Mouse (Mus musculus): ENCODE results near the gene Cd33. TPM values are rescaled to one million over a fixed set of nuclear protein-coding genes. Genes with fewer than 3 reads are reported as not detected.

Cd33 gene
- polyA plus RNA-seq (2017; shearing (Covaris generic)), result not detected

DNA sequence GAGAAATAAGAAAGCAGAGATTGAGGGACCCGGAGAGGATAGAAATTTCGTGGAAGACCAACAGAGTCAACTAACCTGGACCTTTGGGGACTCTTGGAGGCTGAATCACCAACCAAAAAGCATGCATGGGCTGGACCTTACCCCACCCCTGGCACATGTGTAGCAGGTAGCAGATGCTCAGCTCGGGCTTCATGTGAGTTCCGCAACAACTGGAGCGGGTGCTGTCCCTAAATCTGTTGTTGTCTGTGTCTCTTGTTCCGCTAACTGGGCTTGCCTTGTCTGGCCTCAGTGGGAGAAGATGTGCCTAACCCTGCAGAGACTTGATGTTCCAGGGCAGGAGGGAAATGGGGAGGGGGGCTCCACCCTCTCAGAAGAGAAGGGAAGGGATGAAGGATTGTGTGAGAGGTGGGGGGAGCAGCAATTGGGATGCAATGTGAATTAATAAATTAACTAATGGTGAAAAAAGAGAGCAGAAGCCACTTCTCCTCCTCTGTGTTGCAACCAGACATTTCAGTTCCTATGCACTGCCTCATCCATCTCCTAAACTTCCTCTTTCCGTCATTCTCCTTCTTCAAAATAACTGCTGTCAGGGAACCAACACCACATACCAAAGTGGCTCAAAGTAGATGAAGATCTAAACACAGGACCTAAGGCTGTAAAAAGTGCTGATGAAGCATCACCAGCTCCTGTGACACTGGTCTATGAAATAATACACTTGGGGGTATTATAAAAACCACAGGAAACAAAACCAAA, at the start of gene Cd33:
Cd33 (minus strand) TSS at position 204 of the 753 bp plus-strand sequence.
- no peak for ATAC-seq

DNA sequence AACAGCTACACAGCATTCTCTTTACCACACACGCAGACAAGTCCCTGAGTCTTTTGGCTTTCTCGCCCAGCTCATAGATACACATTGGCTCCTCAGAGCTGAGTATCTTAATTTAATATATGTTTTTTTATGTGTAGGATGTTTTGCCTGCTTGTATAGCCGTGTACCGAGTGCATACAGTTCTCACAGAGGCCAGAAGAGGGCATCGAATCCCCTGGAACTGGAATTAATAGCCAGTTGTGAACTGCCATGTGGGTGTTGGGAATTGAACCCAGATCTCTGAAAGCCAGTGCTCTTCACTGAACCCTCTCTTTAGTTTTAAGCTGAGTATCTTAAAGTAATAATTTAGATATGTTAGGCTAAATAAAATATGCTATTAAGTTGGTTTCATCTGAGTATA, 40.6 kb upstream of the Cd33 start:
- no peak for ATAC-seq

DNA sequence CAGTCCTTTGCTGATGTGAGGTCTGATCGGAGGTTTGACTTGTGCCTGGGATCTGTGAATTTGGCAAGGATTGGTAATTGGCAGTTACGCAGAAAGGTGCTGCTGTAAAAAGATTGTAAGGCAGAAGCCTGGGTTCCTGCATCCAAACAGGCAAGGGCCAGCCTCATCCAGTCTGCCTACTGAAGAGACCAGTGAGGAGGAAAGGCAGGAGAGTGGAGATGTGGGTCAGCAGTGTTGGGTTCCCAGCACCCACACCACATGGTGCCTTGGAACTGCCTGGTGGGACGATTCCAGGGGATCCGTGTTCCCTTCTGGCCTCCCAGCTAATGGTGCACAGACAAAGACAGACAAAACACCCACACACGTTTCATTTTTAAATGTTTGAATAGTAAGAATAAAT, 36.3 kb upstream of the Cd33 start:
- ATAC-seq, result no peak

DNA sequence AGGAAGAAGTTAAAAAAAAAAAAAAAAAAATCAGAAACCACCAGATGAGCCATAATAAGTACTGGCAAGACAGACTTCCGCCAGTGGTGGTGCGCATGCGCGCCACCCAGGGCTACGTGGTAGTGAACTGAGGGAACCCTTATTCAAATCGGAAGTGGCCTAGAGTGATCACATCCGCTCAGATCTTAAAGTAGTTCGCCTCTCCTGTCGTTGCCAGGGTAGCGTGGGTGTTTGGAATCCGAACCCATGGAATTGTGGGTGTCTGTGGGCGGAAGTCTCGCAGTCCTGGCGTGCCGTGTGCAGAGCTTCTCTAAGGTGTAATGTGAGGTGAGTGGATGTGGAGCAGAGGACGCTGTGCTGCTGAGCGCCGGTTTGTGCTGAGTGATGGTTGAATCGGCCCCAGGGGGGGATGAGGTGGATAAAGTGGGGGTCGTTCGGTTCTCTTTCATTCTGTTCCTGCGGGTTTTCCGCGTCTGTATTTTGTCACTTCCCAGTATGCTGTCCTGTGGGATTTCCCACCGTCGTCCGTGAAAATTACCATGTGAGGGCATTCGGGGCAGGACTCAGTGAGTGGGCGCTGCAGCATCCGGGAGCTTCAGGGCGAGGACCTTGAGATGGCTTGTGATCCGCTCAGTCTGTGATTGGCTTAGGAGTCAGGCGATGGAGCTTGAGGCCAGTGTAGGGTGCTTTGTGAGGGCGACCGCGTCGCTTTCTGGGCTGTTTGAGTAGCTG, 35.4 kb upstream of the Cd33 start, which contains the start of gene Zfp719:
Zfp719 (plus strand) TSS at position 171 of the 732 bp plus-strand sequence.
- ATAC-seq, result peak; percentile 97

DNA sequence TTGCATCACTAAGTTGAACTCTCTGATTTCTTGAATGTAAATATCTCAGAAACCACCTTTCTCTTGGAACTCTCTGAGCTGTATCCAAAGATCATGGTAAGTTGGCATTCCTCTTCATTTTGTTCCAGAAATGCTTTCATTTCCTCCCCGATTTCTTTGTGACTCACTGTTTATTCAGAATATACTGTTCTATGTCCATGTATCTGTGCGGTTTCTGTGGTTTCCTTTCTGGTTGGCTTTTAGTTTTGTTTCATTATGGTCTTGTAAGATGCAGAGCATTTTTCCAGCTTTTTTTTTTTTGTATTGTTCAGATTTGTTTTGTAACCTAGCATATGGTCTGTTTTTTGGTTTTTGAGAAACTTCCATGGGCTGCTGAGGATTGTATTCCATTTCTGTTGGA, 27.0 kb upstream of the Cd33 start:
- ATAC-seq, result no peak

DNA sequence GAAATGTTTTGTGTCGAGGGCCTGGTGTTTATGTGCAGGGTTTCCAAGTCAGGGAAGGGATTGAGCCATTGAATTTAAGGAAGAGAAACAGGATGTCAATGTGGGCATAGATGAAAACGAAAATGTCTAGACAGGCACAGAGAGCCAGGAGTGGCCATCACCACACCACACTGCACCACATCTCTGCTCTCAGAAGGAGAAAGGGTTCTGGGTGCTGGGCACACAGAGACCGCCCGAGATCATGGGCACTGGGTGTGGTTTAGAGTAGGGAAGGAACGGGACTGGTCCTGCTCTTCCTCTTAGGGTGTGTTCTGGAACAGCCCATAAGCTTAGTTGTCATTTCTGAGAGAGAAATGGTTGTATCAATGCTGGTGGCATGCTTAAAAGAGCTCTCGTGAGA, 19.1 kb upstream of the Cd33 start:
- no peak for ATAC-seq

DNA sequence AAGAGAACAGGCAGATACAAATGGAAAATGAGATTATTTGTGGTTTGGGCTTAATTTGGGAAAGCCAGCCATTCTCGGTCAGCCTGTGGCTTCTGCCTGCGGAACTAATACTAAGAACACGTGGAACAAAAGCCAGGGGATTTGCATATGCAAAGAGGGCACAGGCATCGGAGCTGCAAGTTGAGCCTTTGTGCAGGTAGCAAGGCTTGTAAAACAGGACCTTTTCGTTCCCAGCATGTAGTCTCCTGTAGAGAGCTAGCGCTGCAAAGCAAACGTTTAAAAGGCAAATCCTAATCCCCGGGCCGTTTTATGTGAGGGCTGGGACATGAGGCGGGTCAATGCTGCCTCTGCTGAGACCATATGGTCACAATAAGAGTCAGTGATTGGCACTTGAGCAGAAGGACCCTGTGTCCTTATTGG, 18.4 kb upstream of the Cd33 start:
- peak; percentile 16 for ATAC-seq

DNA sequence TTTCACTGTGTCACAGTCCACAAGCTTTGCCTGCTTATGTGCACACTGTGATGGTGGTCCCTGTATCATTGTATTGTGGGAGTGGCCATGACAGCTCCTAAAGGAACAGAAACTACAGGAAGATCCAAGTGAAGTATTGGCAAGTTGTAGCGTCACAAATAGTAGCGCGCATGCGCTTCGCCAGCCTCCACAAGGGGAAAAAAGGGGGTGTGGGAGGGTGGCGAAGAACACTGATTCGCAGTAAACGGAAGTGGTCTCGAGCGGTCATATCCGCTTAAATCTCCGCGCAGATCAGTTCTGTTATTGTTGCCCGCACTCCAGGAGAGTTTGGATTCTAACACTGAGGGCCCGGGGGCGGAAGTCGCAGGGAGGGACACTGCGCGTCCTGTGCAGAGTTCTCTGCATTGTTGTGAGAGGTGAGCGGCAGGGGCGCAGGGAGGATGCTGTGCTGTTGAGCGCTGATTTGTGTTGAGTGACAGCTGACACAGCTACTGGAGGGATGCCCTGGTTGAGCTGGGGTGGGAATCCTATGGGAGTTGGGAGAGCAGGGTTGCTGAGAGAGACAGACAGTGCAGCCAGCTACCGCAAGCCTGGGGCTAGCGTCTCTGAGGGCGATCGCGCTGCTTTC, 17.9 kb upstream of the Cd33 start, which contains the start of gene Zfp658:
Zfp658 (plus strand) TSS at position 251 of the 628 bp plus-strand sequence.
- peak; percentile 96 for ATAC-seq

DNA sequence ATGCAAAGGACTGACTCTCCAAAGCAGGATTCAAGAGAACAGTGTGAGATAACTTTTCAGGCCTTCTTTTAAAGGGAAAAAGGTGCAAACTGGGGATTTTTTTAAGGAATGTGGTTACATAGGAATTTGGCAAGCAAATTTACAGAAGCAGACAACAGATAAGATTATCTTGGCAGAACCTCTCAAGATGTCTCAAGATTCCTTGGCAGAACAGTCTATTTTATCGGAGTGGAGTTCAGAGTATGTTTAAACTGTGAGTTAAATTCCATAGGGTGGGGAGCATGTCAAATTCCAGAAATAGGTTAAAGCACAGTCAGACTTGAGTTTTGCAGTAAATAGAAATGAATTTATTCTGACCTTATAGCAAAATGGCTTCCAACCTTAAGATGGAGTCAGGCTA, 12.7 kb upstream of the Cd33 start:
- ATAC-seq, result no peak

DNA sequence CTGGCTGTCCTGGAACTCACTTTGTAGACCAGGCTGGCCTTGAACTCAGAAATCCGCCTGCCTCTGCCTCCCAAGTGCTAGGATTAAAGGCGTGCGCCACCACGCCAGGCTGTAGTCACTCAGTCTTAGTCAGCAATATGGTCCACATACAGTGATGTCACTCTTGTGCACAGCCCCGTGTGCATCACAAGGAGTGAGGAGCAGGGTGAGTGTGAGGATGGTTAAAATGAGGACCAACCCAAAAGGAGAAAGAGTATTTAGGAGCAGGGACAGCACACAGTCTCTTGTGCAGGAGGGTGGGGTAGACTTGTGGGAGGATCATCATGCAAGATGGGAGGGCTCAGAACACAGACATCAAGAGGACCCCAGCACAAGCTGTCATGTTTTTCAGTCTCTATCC, 11.1 kb upstream of the Cd33 start:
- ATAC-seq, result no peak

DNA sequence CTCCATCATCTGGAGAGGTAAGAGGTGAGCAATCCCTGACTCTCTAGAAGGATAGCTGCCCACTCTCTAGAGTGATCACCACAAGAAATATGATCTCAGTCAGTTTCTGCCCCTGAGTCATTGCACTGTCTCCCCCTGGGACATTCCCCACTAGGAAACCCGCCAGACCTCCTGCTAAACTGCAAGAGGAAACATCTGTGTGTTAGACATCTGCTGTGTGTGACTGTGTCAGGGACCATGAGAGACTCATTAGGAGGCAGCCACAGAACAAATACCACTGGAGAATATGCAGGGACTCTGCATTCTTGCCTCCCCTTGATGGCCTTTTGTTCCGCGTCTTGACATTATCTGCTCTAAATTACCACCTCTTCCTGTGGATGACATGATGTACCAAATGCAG, 10.3 kb upstream of the Cd33 start:
- ATAC-seq, result no peak

DNA sequence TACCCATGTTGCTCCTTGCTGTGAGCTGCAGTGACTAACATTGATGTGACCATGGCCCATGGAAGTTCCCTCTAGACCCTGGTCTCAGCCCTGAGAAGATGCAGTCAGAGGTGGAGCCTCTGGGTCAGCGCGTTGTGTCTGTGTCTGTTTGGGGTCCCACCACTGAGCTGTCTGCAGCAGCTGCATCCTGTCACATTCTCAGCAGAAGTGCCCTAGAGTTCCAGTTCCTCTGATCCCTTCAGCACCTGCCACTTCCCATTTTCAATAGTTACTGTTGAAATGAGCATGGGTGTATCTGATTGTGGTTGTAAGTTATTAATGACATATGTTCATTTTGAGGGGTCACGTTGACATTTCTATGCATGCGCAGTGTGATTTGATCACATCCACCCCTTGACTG, 8.9 kb upstream of the Cd33 start:
- ATAC-seq, result no peak

DNA sequence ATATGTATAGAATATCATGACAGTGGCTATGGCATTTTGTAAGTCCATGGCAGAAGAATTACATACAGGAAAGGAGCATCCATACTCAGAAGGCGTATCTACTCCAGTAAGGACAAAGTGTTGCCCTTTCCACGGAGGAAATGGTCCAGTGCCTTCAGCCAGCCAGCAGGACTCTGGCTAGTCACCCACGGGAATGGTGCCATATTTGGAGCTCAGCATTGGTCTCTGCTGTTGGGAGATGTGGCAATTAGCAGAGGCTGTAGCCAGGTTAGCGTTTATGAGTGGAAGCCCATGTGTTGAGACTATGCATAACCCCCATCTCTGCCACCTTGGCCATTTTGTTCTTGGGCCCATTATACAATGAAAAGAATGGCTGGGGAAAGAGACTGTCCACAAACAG, 4.0 kb upstream of the Cd33 start:
- no peak for ATAC-seq

DNA sequence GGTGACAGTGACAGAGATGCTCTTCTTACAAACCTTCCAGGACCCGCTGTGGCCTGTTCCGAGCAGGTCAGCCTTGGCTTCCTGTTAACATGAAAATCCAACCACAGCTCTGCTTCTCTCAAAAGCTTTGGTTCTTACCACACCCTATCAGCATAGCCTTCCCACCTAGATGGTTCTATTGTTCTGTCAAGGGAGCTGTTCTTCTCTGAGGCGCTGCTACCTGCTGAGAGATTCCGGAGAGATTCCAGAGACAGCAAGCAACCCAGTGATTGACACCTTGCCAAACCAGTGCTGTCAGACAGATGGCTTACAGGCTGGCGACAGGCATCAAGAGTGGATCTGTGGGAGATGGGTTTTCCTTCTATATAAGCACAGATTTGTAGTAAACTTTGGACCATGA, 3.4 kb upstream of the Cd33 start:
- ATAC-seq, result no peak

DNA sequence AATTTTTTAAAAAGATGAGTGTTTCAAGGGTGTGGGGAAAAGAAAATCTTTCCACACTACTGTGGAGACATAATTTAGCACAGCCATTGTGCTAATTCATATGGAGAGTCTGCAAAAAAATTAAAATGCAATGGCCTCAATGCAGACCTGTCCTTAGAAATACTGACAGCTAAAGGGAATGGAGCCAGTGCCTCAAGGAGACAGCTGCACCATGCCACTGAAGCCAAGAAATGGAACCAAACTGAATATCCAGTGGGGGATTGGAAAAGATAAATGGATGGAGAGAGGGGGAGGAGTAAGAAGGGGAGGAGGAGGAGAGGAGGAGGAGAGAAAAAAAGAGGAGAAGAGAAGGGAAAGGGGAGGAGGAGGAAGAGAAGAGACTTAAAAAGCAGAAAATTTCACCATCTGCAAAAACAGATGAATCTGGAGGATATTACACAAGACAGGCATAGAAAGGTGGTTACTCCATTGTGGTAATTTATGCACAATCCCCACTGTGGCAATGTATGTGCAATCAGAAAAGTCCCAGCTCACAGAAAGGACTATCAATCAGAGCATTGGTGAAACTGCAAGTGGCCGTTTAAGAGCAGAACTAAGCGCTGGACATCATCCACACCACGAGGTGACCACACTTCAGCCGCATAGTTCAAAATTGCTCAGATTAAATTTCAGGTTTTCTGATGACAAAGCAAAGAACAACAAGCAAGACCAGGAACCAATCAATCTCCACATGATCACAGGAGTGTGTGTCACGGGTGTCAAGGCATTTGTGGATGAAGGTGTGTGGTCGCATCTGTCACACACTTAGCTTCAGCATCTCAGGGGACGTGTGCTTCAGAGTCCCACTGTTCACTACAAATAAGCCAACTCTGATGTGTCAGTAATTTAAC, 1.7 kb upstream of the Cd33 start:
- ATAC-seq, result no peak

DNA sequence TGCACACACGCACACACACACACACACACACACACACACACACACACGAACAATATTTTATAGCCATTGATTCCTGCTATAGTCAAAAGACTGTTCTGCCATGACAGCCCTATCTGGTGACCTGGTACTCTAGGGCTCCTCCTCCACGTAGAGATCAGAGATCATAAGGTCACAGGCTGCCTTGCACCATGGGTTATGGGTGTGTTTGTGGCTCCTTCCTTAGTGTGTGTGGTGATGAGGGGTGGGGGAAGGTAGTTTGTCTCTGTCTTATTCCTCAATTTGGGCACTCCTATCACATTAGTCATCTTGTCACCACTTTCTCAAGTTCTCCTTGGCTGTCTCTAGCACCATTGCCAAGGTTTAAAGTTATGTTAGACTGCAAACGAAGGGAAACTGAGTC, 5.7 kb downstream of the Cd33 start:
- ATAC-seq, result no peak

DNA sequence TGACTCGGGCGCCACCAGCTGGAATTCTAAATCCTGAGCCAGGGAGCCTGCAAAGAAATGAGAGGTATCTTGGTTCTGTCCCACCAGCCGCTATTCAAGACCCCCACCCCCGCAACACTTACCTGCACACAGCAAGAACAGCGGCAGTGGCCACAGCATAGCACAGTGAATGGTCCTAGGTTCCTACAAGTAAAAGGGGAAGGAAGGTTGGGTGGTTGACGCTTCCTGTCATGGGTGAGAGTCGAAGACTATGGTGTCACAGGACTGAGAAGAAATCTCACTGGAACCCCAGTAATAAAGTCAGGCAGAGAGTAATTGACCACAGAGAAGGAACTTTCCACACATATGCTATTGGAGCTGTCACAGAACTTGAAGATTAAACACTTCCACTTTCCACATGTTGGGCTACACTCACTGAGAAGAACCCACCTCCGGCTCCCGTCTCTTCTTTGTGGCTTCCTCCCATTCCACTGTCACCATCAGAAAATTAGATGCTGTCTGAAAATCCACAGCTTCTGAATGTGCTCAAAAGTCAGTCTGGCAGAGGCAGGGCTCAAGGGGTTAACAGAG, 11.2 kb downstream of the Cd33 start:
- no peak for ATAC-seq

DNA sequence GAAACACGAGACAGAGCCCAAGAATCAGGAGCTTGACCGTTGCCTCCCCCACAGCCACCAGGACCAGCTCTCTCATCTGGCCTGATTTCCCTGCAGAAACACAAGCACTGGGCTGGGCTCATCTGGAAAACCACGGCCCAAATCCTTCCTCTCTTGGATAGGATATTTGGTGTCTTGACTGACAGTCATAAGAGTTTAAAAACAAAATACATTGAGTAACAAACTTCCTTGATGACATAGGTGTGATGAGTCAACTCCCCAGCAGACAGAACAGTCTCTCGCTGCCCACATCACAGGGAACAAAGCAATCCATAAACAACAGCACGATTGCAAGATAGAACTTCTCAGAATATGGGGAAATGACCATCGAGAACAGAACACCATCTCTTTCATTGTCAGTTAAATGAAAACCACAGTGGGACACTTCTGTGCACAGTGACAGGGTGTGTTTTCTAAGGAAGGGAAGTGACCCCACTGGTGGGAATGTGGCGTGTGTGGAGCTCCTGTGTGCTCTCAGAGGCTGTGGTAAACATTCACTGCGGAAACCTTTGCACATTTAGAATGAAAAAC, 13.9 kb downstream of the Cd33 start:
- ATAC-seq, result no peak

DNA sequence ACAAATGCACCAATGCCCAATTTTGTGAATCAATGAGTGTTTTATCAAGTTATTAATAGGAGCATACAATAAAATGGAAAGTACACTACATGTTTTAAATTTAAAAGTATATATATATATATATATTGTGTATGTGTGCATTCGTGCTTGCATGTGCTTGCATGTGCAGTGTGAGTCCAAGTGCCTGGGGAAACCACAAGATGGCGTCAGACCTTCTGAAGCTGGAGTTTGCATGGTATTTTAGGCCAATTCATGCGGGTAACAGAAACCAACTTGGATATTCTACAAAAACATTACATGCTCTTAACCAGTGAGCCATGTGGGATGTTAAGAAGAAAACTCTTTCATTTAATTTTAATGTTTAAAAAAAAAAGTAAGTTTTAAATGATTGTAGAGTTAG, 18.9 kb downstream of the Cd33 start:
- no peak for ATAC-seq

DNA sequence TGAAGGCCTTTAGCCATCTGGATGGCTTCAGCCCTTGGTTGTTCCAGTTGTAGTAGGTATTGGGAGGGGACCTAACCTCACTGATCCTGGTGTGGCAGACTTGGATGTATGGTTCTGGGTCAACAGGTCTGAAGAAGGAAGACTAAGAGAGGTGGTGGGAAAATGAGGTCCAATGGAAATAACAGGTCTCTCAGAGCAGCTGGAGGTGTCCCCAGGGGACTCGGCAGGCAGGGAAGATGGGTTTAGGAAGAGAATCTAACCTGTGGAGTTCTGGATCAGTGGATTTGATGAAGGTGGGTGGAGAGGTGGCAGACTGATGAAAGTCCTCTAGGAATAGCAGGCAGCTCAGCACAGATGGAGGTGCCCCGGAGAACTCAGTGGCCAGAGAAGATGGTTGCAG, 21.5 kb downstream of the Cd33 start:
- ATAC-seq, result no peak

DNA sequence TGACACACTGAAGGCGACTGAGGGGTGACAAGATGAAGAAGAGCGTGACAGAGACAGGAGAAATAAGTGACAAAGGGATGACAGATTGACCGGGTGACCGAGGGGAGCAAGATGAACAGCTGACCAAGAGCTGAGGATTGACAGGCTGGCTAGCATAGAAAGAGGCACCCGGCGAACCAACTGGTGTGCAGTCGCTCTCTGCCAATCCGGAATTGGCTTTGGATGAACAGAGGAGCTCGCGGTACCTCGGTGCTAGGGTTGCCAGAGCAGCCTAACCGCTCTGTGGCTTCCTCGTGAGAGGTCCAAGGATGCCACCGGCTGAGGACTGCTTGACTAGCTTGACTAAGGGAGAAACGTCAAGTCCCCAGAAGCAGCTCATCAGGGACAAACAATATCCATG, 25.9 kb downstream of the Cd33 start:
- no peak for ATAC-seq

DNA sequence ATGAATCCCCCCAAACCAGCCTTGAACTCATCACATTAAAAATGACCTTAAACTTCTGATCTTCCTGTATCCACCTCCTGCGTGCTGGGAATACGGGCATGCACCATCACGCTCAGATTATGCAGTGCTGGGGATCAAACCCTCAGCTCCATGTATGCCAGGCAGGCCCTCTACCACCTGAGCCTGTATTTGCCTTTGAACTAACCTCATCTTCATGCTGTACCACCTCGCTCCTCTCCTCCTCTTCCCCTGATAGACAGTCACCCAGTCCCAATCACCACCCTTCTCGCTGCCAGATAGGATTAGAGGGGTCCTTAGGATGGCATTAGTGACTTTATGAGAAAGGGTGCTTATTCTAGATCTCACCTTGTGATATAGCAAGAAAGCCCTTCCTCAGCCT, 29.2 kb downstream of the Cd33 start:
- no peak for ATAC-seq
